Mouse (Mus musculus): ENCODE measurements around the gene 2900011O08Rik. TPM values are rescaled to one million over a fixed set of nuclear protein-coding genes. Genes with fewer than 3 reads are reported as not detected.

Gene 2900011O08Rik
- polyA plus RNA-seq, 1 experiment from 2014 or later, result 1.6 TPM

DNA sequence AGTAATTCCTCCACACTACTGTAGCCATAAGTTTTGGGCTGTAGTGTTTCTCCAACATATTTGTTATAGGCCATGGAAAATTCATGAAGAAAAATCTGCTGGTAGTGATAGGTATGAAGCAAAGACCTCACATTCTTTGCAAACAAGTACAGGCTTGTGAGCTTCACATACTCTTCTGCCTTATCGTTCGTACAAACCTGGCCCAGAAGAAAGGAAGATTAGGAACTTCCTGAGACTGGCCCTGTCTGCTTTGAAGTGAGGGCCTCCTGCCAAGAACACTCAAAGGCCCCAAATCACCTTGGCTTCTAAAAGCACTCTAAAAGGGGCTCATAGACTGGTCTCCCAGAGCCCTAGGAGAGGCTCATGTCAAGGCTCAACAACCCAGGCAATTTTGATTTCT lies 130.9 kb downstream of the 2900011O08Rik start:
- Histone ChIP-seq H3K4me3 (no peak overlapping the region), H3K9ac (no peak overlapping the region), H3K4me2 (no peak overlapping the region), H3K36me3 (peaks cover 70% of the 10 kb centered on the region), H3K4me1 (replicated peaks) (peaks cover 5% of the 10 kb centered on the region; the same call in 1 of the 2 replicates), H3K27me3 (replicated peaks) (no peaks in the 10 kb centered on the region), H3K9me3 (replicated peaks) (no peaks in the 10 kb centered on the region), H3K27ac (ENCODE audit: poor library complexity, severe bottlenecking) (no peak overlapping the region)
- ATAC-seq (ENCODE audit: insufficient number of reproducible peaks, low FRiP score), result no peak
- WGBS, result 65% methylated on average over 2 of the region's 2 CpGs

- Histone ChIP-seq H3K36me3 (peaks cover 80% of the 10 kb centered on the region), H3K27ac (ENCODE audit: poor library complexity, severe bottlenecking) (no peak overlapping the region)
- WGBS, result 95% methylated on average over 5 of the region's 5 CpGs
Measured at GRCm38 (mm10) chr16:14120941-14121340, 134.5 kb downstream of the 2900011O08Rik start.

GRCm38 (mm10) chr16:14121563-14121962 lies 135.2 kb downstream of the 2900011O08Rik start:
- ATAC-seq (ENCODE audit: insufficient number of reproducible peaks, low FRiP score), result no peak
- WGBS, result 93% methylated on average over 7 of the region's 7 CpGs
- H3K9me3 ChIP-seq (replicated peaks), result no peaks in the 10 kb centered on the region
- no peak overlapping the region for H3K9ac ChIP-seq
- H3K27ac ChIP-seq (ENCODE audit: poor library complexity, severe bottlenecking), result no peak overlapping the region
- peaks cover 80% of the 10 kb centered on the region for H3K36me3 ChIP-seq
- H3K4me3 ChIP-seq, result no peak overlapping the region
- no peak overlapping the region for H3K4me2 ChIP-seq
- peaks cover 5% of the 10 kb centered on the region; the same call in 1 of the 2 replicates for H3K4me1 ChIP-seq (replicated peaks)
- H3K27me3 ChIP-seq (replicated peaks), result no peaks in the 10 kb centered on the region

More at GRCm38 (mm10) chr16:14120941-14121340, 134.5 kb downstream of the 2900011O08Rik start:
- H3K4me3 ChIP-seq, result no peak overlapping the region
- peaks cover 5% of the 10 kb centered on the region; the same call in 1 of the 2 replicates for H3K4me1 ChIP-seq (replicated peaks)
- H3K27me3 ChIP-seq (replicated peaks), result no peaks in the 10 kb centered on the region
- no peak overlapping the region for H3K4me2 ChIP-seq
- H3K9me3 ChIP-seq (replicated peaks), result no peaks in the 10 kb centered on the region
- ATAC-seq (ENCODE audit: insufficient number of reproducible peaks, low FRiP score), result no peak
- no peak overlapping the region for H3K9ac ChIP-seq

GRCm38 (mm10) chr16:14122586-14122985 lies 136.2 kb downstream of the 2900011O08Rik start:
- Histone ChIP-seq H3K4me1 (replicated peaks) (peaks cover 2% of the 10 kb centered on the region; the same call in 1 of the 2 replicates), H3K9me3 (replicated peaks) (no peaks in the 10 kb centered on the region), H3K27me3 (replicated peaks) (no peaks in the 10 kb centered on the region), H3K27ac (ENCODE audit: poor library complexity, severe bottlenecking) (no peak overlapping the region), H3K36me3 (peaks cover 78% of the 10 kb centered on the region), H3K9ac (no peak overlapping the region), H3K4me2 (no peak overlapping the region), H3K4me3 (no peak overlapping the region)
- ATAC-seq (ENCODE audit: insufficient number of reproducible peaks, low FRiP score), result no peak

DNA sequence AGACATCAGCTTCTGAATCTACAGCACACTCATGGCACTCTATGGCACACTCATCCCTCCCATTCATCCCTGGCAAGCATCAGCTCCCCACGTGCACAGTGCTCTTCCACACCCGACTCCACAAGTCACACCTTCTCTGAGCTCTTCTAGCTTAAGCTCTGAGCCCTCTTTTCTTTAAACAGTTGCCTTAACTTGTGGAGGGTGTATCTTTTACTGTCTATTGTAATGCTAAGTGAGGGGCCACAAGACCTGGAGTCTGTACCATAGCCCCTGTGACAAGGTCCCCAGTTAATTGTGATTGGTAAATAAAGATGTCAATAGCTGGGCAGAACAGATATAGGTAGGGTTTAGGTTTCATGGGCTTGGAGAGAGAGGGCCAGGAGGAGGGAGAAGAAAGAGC lies 137.5 kb downstream of the 2900011O08Rik start:
- Histone ChIP-seq H3K36me3 (peaks cover 88% of the 10 kb centered on the region), H3K27ac (ENCODE audit: poor library complexity, severe bottlenecking) (no peak overlapping the region), H3K4me1 (replicated peaks) (no peaks in the 10 kb centered on the region), H3K9me3 (replicated peaks) (no peaks in the 10 kb centered on the region), H3K27me3 (replicated peaks) (no peaks in the 10 kb centered on the region), H3K4me2 (no peak overlapping the region), H3K9ac (no peak overlapping the region), H3K4me3 (no peak overlapping the region)
- ATAC-seq (ENCODE audit: insufficient number of reproducible peaks, low FRiP score), result no peak
- WGBS, result 90% methylated on average over 2 of the region's 2 CpGs

DNA sequence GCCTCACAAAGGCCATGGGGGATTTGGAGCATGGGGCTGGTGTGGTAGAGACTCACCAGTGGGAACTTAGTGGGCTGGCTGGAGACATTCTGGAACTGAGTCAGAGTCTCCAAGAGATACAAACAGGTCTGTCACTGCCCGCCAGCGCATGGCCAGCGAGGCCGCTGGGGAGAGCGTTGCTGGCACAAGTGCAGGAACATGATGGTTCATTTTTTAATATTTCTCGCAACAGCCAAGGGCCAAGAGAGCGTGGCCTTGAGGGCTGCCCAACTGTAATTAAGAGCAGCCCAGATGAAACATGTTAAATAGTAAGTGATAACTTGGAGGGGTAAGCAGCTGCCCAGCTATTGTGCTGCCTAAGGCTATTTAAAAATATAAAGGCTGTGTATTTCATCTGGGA lies 138.3 kb downstream of the 2900011O08Rik start:
- Histone ChIP-seq H3K27ac (ENCODE audit: poor library complexity, severe bottlenecking) (no peak overlapping the region), H3K4me2 (no peak overlapping the region), H3K27me3 (replicated peaks) (no peaks in the 10 kb centered on the region), H3K4me1 (replicated peaks) (no peaks in the 10 kb centered on the region), H3K9me3 (replicated peaks) (no peaks in the 10 kb centered on the region), H3K4me3 (no peak overlapping the region), H3K9ac (no peak overlapping the region), H3K36me3 (peaks cover 92% of the 10 kb centered on the region)
- no peak for ATAC-seq (ENCODE audit: insufficient number of reproducible peaks, low FRiP score)
- 98% methylated on average over 7 of the region's 7 CpGs for WGBS

GRCm38 (mm10) chr16:14125253-14125652 lies 138.8 kb downstream of the 2900011O08Rik start:
- H3K27ac ChIP-seq (ENCODE audit: poor library complexity, severe bottlenecking), result no peak overlapping the region
- H3K36me3 ChIP-seq, result peaks cover 94% of the 10 kb centered on the region
- ATAC-seq (ENCODE audit: insufficient number of reproducible peaks, low FRiP score), result no peak
- WGBS, result 91% methylated on average over 1 of the region's 1 CpGs
- no peaks in the 10 kb centered on the region for H3K27me3 ChIP-seq (replicated peaks)
- no peak overlapping the region for H3K4me2 ChIP-seq
- no peaks in the 10 kb centered on the region for H3K4me1 ChIP-seq (replicated peaks)
- H3K4me3 ChIP-seq, result no peak overlapping the region
- no peak overlapping the region for H3K9ac ChIP-seq
- H3K9me3 ChIP-seq (replicated peaks), result no peaks in the 10 kb centered on the region

DNA sequence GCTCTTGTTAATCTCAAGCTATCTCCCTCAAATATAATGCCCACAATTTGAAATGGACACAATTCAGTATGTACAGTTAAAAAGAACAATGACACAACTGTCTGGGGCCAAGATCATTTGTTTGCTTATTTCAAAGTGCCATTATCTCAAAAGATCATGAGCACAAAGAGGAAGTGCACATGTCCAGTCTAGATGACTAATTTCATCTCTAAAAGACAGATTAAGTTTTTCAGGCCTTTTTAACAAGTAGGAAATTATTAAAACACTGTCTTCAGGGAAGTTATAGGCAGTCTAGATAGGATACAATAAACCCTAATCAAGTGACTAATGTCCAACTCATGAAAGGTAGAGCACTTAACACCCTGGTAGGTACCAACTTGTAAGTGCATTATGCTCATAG lies 142.6 kb downstream of the 2900011O08Rik start:
- ATAC-seq (ENCODE audit: insufficient number of reproducible peaks, low FRiP score), result no peak
- no peak overlapping the region for H3K9ac ChIP-seq
- H3K4me2 ChIP-seq, result no peak overlapping the region

GRCm38 (mm10) chr16:14130796-14131195 lies 144.4 kb downstream of the 2900011O08Rik start:
- H3K36me3 ChIP-seq, result peaks cover 89% of the 10 kb centered on the region
- no peaks in the 10 kb centered on the region for H3K4me1 ChIP-seq (replicated peaks)
- H3K4me2 ChIP-seq, result no peak overlapping the region
- no peak overlapping the region for H3K9ac ChIP-seq
- no peaks in the 10 kb centered on the region for H3K27me3 ChIP-seq (replicated peaks)
- ATAC-seq (ENCODE audit: insufficient number of reproducible peaks, low FRiP score), result no peak
- WGBS, result 86% methylated on average over 7 of the region's 7 CpGs
- H3K27ac ChIP-seq (ENCODE audit: poor library complexity, severe bottlenecking), result no peak overlapping the region
- H3K4me3 ChIP-seq, result no peak overlapping the region
- H3K9me3 ChIP-seq (replicated peaks), result no peaks in the 10 kb centered on the region

More for the DNA sequence above, 142.6 kb downstream of the 2900011O08Rik start:
- Histone ChIP-seq H3K27ac (ENCODE audit: poor library complexity, severe bottlenecking) (no peak overlapping the region), H3K9me3 (replicated peaks) (no peaks in the 10 kb centered on the region), H3K4me3 (no peak overlapping the region), H3K36me3 (peaks cover 91% of the 10 kb centered on the region), H3K27me3 (replicated peaks) (no peaks in the 10 kb centered on the region), H3K4me1 (replicated peaks) (no peaks in the 10 kb centered on the region)

DNA sequence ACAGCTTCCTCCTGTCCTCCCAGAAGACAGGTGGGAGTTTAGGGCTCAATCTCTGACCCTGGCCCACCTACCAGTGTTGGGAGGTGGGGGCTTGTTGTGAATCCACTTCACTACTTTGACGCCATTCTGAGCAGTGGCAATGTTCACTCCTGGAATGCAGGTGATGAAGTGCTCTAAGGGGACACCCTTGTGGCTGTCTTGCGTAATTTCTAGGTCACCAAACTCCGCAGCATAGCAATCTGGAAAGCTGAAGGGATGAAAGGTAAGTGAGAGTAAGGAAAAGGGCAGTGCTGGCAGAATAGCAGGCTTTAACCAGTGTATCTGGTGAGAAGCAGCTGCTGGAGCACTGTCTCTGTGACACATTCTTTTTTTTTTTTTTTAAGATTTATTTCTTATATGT lies 145.0 kb downstream of the 2900011O08Rik start:
- H3K27me3 ChIP-seq (replicated peaks), result no peaks in the 10 kb centered on the region
- H3K4me2 ChIP-seq, result no peak overlapping the region
- no peak overlapping the region for H3K4me3 ChIP-seq
- no peaks in the 10 kb centered on the region for H3K9me3 ChIP-seq (replicated peaks)
- peaks cover 89% of the 10 kb centered on the region for H3K36me3 ChIP-seq
- WGBS, result 83% methylated on average over 3 of the region's 3 CpGs
- no peak overlapping the region for H3K9ac ChIP-seq
- ATAC-seq (ENCODE audit: insufficient number of reproducible peaks, low FRiP score), result no peak
- H3K27ac ChIP-seq (ENCODE audit: poor library complexity, severe bottlenecking), result no peak overlapping the region
- H3K4me1 ChIP-seq (replicated peaks), result no peaks in the 10 kb centered on the region

GRCm38 (mm10) chr16:14131838-14132237 lies 145.4 kb downstream of the 2900011O08Rik start:
- Histone ChIP-seq H3K27me3 (replicated peaks) (no peaks in the 10 kb centered on the region), H3K36me3 (peaks cover 90% of the 10 kb centered on the region), H3K9me3 (replicated peaks) (no peaks in the 10 kb centered on the region), H3K4me2 (no peak overlapping the region), H3K4me3 (no peak overlapping the region), H3K27ac (ENCODE audit: poor library complexity, severe bottlenecking) (no peak overlapping the region), H3K4me1 (replicated peaks) (no peaks in the 10 kb centered on the region), H3K9ac (no peak overlapping the region)
- ATAC-seq (ENCODE audit: insufficient number of reproducible peaks, low FRiP score), result no peak
- 87% methylated on average over 5 of the region's 5 CpGs for WGBS

DNA sequence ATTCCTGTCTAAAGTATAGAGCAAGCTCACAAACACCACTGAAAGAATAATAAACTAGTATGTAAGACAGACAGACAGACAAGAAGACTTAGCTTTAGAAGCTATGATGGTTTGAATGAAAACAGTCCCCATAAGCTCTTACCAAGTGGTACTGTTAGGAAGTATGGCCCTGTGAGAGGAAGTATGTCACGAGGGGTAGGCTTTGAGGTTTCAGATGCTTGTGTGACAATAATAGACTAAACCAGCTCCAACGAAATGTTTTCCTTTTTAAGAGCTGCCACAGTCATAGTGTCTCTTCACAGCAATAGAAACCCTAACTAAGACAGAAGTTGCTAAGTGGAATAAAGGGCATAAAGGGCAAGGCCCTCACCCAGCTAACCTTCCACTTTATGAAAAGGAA lies 148.6 kb downstream of the 2900011O08Rik start:
- Histone ChIP-seq H3K4me3 (no peak overlapping the region), H3K36me3 (peaks cover 86% of the 10 kb centered on the region), H3K9me3 (replicated peaks) (no peaks in the 10 kb centered on the region), H3K27me3 (replicated peaks) (no peaks in the 10 kb centered on the region), H3K4me2 (no peak overlapping the region), H3K9ac (no peak overlapping the region), H3K27ac (ENCODE audit: poor library complexity, severe bottlenecking) (no peak overlapping the region), H3K4me1 (replicated peaks) (no peaks in the 10 kb centered on the region)
- ATAC-seq (ENCODE audit: insufficient number of reproducible peaks, low FRiP score), result no peak
- 76% methylated on average over 2 of the region's 2 CpGs for WGBS
